Mouse (Mus musculus): Measurements from ENCODE around the gene Zfp119b. TPM values are rescaled to one million over a fixed set of nuclear protein-coding genes. Genes with fewer than 3 reads are reported as not detected.

The Zfp119b gene
- 1.9 and 3.5 TPM in 2 replicates for polyA plus RNA-seq (2012; rRNA removed)
- 7.1 and 8.3 TPM in 2 replicates for polyA plus RNA-seq (2014; fragmentation: Nextera tagmentation; extraction: Ambion mirVana)

GRCm38 (mm10) chr17:55949400-55949799 lies at the start of gene Zfp119b:
Gene Zfp119b (minus strand): TSS chr17:55949500.
- Histone ChIP-seq H3K27me3 (ENCODE audit: control insufficient read depth, insufficient read depth, low read length) (no peaks in the 10 kb centered on the region), H3K4me3 (replicated peaks; ENCODE audit: low read length) (no peak within 1 kb of the TSS), H3K9ac (ENCODE audit: low read depth, low read length, severe bottlenecking) (no peak within 1 kb of the TSS), H3K27ac (replicated peaks; ENCODE audit: low read depth, low read length) (no peak within 1 kb of the TSS), H3K36me3 (ENCODE audit: control insufficient read depth, insufficient read depth, low read length) (no peaks in the 10 kb centered on the region), H3K4me2 (replicated peaks; ENCODE audit: low read depth, low read length, severe bottlenecking) (no peak within 1 kb of the TSS), H3K9me3 (ENCODE audit: control insufficient read depth, low read length) (no peaks in the 10 kb centered on the region), H3K4me1 (ENCODE audit: control insufficient read depth, insufficient read depth, low read length) (peaks cover 3% of the 10 kb centered on the region; the same call in 1 of the 2 replicates)
- TF ChIP-seq POLR2A (IDR thresholded peaks at IDR 0.05; ENCODE audit: borderline replicate concordance, extremely low read depth, insufficient read depth, insufficient read length): no peak
- DNase-seq (ENCODE audit: low spot score) (no peak), ATAC-seq (ENCODE audit: low FRiP score, low read depth) (no peak)
- WGBS: 90% methylated on average over 2 of the region's 2 CpGs

- Histone ChIP-seq H3K4me3 (replicated peaks; ENCODE audit: low read length) (no peak overlapping the region), H3K4me2 (replicated peaks; ENCODE audit: low read depth, low read length, severe bottlenecking) (no peak overlapping the region), H3K9me3 (ENCODE audit: control insufficient read depth, low read length) (no peaks in the 10 kb centered on the region), H3K27ac (replicated peaks; ENCODE audit: low read depth, low read length) (no peak overlapping the region), H3K27me3 (ENCODE audit: control insufficient read depth, insufficient read depth, low read length) (peaks cover 11% of the 10 kb centered on the region; the same call in 1 of the 2 replicates), H3K36me3 (ENCODE audit: control insufficient read depth, insufficient read depth, low read length) (peaks cover 16% of the 10 kb centered on the region), H3K4me1 (ENCODE audit: control insufficient read depth, insufficient read depth, low read length) (no peaks in the 10 kb centered on the region), H3K9ac (ENCODE audit: low read depth, low read length, severe bottlenecking) (no peak overlapping the region)
- 83% methylated on average over 15 of the region's 15 CpGs for WGBS
- DNase-seq (ENCODE audit: low spot score) (no peak), ATAC-seq (ENCODE audit: low FRiP score, low read depth) (no peak)
- no peak for TF ChIP-seq POLR2A (IDR thresholded peaks at IDR 0.05; ENCODE audit: borderline replicate concordance, extremely low read depth, insufficient read depth, insufficient read length)
Observed at GRCm38 (mm10) chr17:55996007-55996406, 46.7 kb upstream of the Zfp119b start.

GRCm38 (mm10) chr17:55990278-55990898 lies 41.1 kb upstream of the Zfp119b start:
- Histone ChIP-seq H3K36me3 (ENCODE audit: control insufficient read depth, insufficient read depth, low read length) (peaks cover 17% of the 10 kb centered on the region; the same call in 1 of the 2 replicates), H3K9me3 (ENCODE audit: control insufficient read depth, low read length) (no peaks in the 10 kb centered on the region), H3K27ac (replicated peaks; ENCODE audit: low read depth, low read length) (no peak overlapping the region), H3K4me2 (replicated peaks; ENCODE audit: low read depth, low read length, severe bottlenecking) (no peak overlapping the region), H3K27me3 (ENCODE audit: control insufficient read depth, insufficient read depth, low read length) (no peaks in the 10 kb centered on the region), H3K9ac (ENCODE audit: low read depth, low read length, severe bottlenecking) (no peak overlapping the region), H3K4me1 (ENCODE audit: control insufficient read depth, insufficient read depth, low read length) (peaks cover 5% of the 10 kb centered on the region; the same call in 1 of the 2 replicates), H3K4me3 (replicated peaks; ENCODE audit: low read length) (no peak overlapping the region)
- no peak for TF ChIP-seq POLR2A (IDR thresholded peaks at IDR 0.05; ENCODE audit: borderline replicate concordance, extremely low read depth, insufficient read depth, insufficient read length)
- ATAC-seq (ENCODE audit: low FRiP score, low read depth) (no peak), DNase-seq (ENCODE audit: low spot score) (no peak)
- 81% methylated on average over 8 of the region's 8 CpGs for WGBS

GRCm38 (mm10) chr17:55986030-55986961 lies 37.0 kb upstream of the Zfp119b start, which contains the start of gene Fsd1:
Gene Fsd1 (plus strand): TSS chr17:55986509.
- peak within 1 kb of the TSS; percentile 61 for H3K4me3 ChIP-seq (replicated peaks; ENCODE audit: low read length)
- ATAC-seq (ENCODE audit: low FRiP score, low read depth) (peak; percentile 81), DNase-seq (ENCODE audit: low spot score) (peak; percentile 69)
- WGBS: 10% methylated on average over 29 of the region's 35 CpGs
- H3K9me3 ChIP-seq (ENCODE audit: control insufficient read depth, low read length): no peaks in the 10 kb centered on the region
- H3K9ac ChIP-seq (ENCODE audit: low read depth, low read length, severe bottlenecking): peak within 1 kb of the TSS; percentile 61
- H3K36me3 ChIP-seq (ENCODE audit: control insufficient read depth, insufficient read depth, low read length): peaks cover 3% of the 10 kb centered on the region; the same call in 1 of the 2 replicates
- no peak within 1 kb of the TSS for H3K27ac ChIP-seq (replicated peaks; ENCODE audit: low read depth, low read length)
- no peaks in the 10 kb centered on the region for H3K27me3 ChIP-seq (ENCODE audit: control insufficient read depth, insufficient read depth, low read length)
- TF ChIP-seq POLR2A (IDR thresholded peaks at IDR 0.05; ENCODE audit: borderline replicate concordance, extremely low read depth, insufficient read depth, insufficient read length): no peak
- H3K4me2 ChIP-seq (replicated peaks; ENCODE audit: low read depth, low read length, severe bottlenecking): peak within 1 kb of the TSS; percentile 82
- peaks cover 5% of the 10 kb centered on the region; the same call in 1 of the 2 replicates for H3K4me1 ChIP-seq (ENCODE audit: control insufficient read depth, insufficient read depth, low read length)

GRCm38 (mm10) chr17:55977301-55977700 lies 28.0 kb upstream of the Zfp119b start:
- ATAC-seq (ENCODE audit: low FRiP score, low read depth) (no peak), DNase-seq (ENCODE audit: low spot score) (no peak)
- Histone ChIP-seq H3K27me3 (ENCODE audit: control insufficient read depth, insufficient read depth, low read length) (no peaks in the 10 kb centered on the region), H3K4me2 (replicated peaks; ENCODE audit: low read depth, low read length, severe bottlenecking) (no peak overlapping the region), H3K4me1 (ENCODE audit: control insufficient read depth, insufficient read depth, low read length) (no peaks in the 10 kb centered on the region), H3K36me3 (ENCODE audit: control insufficient read depth, insufficient read depth, low read length) (peaks cover 3% of the 10 kb centered on the region), H3K9ac (ENCODE audit: low read depth, low read length, severe bottlenecking) (no peak overlapping the region), H3K9me3 (ENCODE audit: control insufficient read depth, low read length) (no peaks in the 10 kb centered on the region), H3K27ac (replicated peaks; ENCODE audit: low read depth, low read length) (no peak overlapping the region), H3K4me3 (replicated peaks; ENCODE audit: low read length) (no peak overlapping the region)
- TF ChIP-seq POLR2A (IDR thresholded peaks at IDR 0.05; ENCODE audit: borderline replicate concordance, extremely low read depth, insufficient read depth, insufficient read length): no peak
- WGBS: 54% methylated on average over 3 of the region's 3 CpGs

Data from limb, embryonic 14.5 days (tissue).